Comparison of ENCODE assay signal across 14 mouse cellular contexts in genomic region chr6:125319919-125320296, GRCm38 (mm10). TPM values are rescaled to one million over a fixed set of nuclear protein-coding genes. Genes with fewer than 3 reads are reported as not detected.
"Had no signal": no experiment of that assay in that cellular context is flagged by ENCODE, and none has a peak within 500 bp of the region (broad histone marks: within the 10 kb centered on the region; RNA-seq: fewer than 3 reads in every experiment).

No protein-coding gene starts in this region.

- ATAC-seq: liver, postnatal 0 days had no signal

- H3K27ac ChIP-seq: limb, embryonic 15.5 days; liver, embryonic 13.5 days; midbrain, embryonic 12.5 days had no signal

- DNase-seq: left cerebral cortex, postnatal 4 days; liver, embryonic 13.5 days; liver, postnatal 0 days; right cerebral cortex, postnatal 14 days; thymus, postnatal 4 days had no signal

- H3K4me3 ChIP-seq: limb, embryonic 15.5 days; liver, embryonic 13.5 days; megakaryocyte, embryonic 14.5 days; midbrain, embryonic 12.5 days had no signal

- H3K4me2 ChIP-seq: limb, embryonic 15.5 days; liver, embryonic 13.5 days; midbrain, embryonic 12.5 days had no signal

- H3K9me3 ChIP-seq: limb, embryonic 15.5 days; liver, embryonic 13.5 days; megakaryocyte, embryonic 14.5 days; midbrain, embryonic 12.5 days had no signal

- H3K36me3 ChIP-seq: limb, embryonic 15.5 days; liver, embryonic 13.5 days; midbrain, embryonic 12.5 days had no signal

- H3K9ac ChIP-seq: limb, embryonic 15.5 days; liver, embryonic 13.5 days; liver, postnatal 0 days; midbrain, embryonic 12.5 days had no signal

RNA-seq across cellular contexts. Expression of gene Tuba3a, which starts 34.1 kb away (rescaled TPM):
- total RNA-seq: layer of hippocampus, postnatal 14 days; left cerebral cortex, adult 18-20 months; left cerebral cortex, postnatal 10 days; left cerebral cortex, postnatal 4 days; midbrain, postnatal 0 days had no signal
- polyA plus RNA-seq: limb, embryonic 15.5 days; liver, embryonic 13.5 days; liver, postnatal 0 days; midbrain, embryonic 12.5 days; midbrain, postnatal 0 days; neural tube, embryonic 14.5 days; spleen, adult 2 months had no signal
